Mouse (Mus musculus) common myeloid progenitor, adult 5-6 weeks (primary cell): ENCODE measurements at regions not wholly inside any gene's neighbourhood (a gene's known extent, or its start where the extent isn't known, plus 50 kb on each side); places are given as distances from the start of the nearest gene placed in this dataset.

Source experiments
- ATAC-seq: replicated peaks from 2 replicates; pipeline ENCODE4 v1.8.0; 2016; ENCODE audit warnings: low read depth, mild to moderate bottlenecking, moderate TSS enrichment, inconsistent platforms; ENCODE audit not compliant: poor library complexity, severe bottlenecking

DNA sequence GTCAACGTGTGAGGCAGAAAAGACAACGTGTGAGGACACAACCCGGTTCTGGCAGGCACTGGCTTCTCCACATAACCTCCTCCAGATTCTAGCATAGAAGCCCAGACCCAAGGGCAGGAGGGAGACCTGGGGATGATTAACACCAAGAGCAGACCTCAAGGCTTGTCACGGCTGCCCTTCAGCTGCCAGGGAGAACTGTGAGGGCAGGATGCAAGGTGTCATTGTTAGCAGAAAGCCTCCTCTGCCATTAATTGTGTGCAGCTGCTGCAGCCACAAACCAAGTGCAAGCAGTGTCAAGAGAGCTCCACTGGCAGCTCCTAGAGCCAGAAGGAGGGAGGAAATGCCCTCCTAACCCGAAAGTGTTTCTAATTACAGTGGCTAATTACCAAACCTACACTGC, 211.6 kb upstream of the Rgma start:
- no peak for ATAC-seq

DNA sequence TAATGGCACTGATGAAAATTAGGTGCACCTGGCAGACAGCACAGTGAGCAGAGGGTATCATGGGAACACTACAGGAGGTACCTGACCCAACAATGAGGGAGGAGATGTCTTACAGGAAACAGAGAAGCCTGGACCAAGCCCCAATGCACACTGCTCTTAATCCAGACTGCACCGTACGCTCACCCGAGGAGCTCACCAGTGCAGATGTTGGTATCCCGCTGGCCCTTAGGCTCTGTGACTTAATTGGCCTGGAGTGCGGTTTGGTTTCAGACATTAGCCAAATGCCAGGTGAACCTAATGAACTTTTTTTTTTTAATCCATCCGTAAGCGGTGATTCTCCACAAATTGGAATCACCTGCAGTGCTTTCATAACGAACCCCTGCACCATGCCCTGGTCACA, 209.8 kb upstream of the Rgma start:
- no peak for ATAC-seq

DNA sequence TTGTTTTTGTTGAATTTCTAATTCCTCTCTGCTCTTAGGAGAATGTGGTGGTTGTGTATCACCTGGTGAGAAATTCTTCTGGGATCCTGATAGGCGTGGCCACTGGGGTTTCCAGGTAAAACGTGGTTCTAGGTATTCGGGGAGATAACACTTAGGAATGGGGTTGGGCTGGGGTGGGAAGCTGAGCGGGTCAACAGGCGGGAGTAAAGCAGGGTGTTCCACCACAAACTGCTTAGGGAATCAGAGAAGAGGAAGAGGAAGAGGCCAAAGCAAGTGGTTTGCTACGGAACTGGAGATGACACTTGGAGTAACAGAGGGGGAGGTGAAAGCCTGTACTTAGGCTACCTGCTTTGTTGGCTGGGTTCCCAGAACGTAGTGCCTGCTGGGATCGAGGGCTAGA, 205.9 kb upstream of the Rgma start:
- no peak for ATAC-seq

DNA sequence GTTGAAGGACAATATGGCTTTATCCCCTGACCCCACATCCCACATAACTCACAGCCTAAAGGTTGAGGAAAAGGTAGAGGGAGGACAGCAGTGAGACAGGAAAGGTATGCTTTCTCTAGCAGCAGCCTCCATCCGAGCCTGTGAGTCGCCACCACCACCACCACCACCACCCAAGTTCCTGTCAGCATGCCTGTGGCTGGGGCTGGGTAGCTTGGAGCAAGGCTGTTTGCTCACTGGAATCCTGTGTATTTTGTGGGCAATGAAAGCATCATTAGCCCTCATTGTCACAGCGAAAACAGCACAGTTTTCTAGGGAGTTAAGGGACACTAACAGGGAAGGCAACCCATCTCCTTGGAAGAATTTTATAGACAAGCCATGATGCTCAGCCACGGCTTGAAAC, 202.7 kb upstream of the Rgma start:
- no peak for ATAC-seq

DNA sequence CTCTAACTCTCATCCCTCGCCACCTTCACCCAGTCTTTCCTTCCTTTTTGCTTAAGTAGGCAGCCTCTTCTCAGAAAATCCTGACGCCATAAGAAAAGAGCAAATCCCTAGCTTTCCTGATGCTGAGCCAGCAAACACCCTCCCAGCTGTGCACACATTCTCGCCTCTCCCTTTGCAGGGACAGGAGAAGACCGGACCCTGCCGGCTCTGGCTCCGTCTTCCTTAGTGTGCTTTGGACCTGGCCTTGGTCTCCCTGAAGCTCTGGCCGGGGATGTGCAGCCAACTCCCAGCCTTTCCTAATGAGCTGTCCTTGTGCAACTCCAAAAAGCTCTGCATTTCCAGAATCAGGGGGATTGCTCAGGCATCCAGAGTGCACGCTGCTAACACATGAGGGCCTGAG, 191.5 kb upstream of the Rgma start:
- no peak for ATAC-seq

DNA sequence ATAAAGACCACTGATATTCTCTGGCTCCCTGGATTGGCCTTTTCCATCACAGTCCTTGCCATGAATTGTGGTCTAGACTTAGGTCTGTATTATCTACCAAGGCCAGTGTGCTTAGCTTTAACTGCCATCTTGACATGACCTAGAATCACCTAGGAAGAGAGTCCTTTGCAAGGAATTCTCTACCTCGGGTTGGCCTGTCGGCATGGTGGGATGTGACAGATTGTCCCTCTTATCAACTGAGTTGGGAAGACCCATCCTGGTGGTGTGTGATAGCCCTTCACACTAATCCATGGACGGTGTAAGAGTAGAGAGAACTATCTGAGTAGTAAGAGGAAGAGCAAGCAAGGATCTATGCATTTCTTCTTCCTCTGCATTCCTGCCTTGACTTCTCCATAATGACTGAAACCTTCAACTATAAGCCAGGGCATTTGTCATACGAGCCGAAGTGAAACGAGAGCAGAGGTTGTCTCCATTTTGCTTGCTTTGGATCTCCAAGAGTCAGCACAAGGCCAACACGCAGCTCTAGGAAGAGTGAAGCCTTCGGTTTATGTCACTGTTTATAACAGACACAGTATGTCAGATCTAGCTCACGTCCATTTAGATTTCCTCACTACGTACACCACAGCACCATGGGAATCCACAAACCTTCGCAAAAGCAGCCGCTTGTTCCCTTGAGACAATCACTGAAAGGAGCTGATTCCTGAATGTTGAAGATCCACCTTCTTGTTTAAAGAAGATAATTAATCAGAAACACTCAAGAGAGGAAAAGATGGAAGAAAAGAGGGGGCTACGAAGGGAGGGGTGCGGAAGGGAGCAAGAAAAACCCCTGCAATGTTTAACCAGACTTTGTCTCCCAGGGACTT, 190.9 kb upstream of the Rgma start:
- ATAC-seq: no peak

DNA sequence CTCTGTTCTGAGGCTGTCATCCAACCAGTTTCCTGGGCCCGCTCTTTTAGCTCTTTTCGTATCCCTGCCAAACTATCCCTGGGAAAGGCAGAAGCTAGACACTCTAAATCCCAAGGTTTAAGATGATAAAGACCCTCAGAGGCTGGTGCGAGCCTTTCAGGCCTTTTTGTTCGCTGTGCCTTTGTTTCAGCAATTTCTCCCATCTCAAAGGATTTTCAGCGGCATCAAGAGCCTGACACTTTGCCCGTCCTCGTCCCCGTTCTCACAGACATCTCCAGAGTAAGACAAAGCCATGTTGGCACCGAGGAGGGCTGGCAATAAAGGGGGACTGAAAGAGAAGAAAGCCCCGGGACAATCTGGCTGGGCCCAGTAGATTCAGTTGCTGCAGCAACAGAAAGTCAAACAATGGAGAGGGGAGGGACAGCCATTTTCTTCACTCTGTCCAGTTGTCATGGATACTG, 190.2 kb upstream of the Rgma start:
- ATAC-seq: no peak

DNA sequence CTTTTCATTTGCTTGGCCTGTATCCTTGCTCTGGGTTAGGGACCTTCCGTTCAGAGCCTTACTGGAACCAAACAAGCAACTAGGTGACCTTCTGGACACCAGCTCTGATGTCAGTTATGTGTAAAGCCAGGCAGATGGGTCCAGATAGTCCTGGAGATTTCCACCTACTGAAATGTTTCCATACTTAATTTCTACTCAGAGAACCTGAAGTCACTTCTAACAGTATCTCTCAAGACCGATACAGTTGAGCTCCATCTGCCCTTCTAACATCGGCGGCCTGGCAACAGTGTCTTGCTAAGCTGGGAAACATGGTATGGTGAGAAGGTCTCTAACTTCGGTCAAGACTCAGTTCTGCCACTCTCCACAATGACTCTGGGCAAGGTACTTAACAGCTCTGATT, 189.7 kb upstream of the Rgma start:
- no peak for ATAC-seq

DNA sequence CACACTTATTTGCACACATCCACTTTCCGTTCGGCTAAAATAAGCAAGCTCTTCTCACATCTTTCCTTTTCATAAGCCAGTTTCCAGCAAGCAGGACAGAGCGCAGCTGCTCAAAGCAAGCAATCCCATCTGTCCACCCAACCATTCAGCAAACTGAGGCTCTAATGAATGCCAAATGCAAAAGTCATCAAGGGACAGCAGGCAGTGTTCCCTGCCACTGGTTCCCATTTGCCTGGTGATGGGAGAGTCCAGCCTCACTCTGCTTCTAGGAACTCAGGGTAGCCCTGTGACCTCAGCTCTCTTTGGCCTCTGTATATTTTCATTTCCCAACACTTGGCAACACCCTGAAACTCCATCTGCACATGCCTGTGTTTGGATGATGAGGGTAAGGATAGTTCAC, 188.8 kb upstream of the Rgma start:
- no peak for ATAC-seq

DNA sequence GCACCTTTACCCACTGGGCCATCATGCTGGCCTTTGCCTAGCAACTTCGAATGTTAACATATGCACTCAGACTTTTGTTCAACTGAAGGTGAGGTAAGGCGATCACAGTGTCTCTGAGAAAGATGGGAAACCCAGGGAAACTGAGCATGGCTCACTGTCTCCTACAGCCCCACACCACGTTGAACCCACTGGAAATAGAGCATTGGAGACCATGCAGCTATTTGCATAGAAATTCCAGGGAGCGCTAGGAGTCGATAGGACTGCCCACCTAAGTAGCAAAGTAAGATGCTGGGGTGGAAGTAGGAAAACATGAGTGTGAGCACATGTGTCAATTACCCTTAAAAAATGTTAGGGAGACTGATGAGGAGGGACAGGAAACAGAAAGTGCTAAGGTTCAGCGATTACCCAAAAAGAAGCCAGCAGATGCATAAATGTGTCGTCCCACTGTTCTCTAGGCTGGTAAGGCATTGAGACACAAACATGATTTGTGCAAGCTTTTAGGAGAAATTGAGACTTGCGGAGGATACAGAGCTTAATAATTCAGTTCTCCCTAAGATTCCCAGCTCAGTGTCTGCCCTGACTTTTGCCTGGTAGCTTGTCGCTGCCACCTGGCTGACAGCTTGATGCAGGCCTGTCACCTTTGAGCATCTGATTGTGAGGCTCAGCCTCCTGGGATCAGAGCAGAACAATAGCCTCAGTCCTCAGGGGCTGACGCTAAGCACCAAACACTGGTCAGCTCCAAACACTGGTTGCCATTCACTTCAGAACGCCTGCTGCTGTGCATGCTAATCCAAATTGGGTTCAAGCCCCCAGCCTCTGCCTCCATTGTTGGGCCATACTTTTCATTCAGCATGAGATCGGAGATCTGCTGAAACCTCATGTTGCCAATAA, 183.7 kb upstream of the Rgma start:
- ATAC-seq: no peak

DNA sequence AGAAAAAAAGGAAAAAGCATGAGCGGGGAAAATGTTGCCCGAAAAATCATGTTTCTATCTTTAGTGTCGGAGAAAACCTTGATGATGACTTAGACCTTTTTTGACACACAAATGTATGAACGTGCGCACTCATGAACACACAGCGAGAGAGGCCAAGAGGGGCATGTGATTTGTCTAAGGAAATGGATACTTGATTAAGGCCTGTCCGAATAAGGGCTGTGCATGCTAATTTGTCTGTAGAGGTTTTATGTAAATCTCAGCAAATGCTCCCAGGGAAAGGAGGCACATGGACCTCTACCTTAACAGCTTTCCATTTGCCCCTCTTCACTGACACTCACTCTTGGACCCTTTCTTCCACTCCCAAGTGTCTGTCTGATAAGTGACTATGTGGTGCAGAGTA, 182.5 kb upstream of the Rgma start:
- ATAC-seq: no peak

DNA sequence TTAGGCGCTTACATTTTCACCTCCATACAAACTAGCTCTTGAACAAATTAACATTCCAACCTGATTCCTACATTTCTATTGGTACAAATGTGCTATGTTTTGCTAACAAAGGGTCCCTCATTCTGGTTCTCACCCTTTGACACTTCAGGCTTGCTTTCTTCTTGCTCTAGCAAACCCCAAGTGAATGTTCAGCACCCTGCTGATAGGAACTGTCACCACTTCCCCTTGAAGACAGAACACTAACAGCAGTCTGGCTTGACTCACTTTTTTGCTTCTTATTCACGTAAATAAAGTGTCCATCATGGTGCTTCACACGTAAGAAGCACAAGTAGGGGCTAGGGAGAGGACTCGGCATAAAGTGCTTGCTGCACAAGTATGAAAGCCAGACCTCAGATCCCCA, 180.0 kb upstream of the Rgma start:
- no peak for ATAC-seq

DNA sequence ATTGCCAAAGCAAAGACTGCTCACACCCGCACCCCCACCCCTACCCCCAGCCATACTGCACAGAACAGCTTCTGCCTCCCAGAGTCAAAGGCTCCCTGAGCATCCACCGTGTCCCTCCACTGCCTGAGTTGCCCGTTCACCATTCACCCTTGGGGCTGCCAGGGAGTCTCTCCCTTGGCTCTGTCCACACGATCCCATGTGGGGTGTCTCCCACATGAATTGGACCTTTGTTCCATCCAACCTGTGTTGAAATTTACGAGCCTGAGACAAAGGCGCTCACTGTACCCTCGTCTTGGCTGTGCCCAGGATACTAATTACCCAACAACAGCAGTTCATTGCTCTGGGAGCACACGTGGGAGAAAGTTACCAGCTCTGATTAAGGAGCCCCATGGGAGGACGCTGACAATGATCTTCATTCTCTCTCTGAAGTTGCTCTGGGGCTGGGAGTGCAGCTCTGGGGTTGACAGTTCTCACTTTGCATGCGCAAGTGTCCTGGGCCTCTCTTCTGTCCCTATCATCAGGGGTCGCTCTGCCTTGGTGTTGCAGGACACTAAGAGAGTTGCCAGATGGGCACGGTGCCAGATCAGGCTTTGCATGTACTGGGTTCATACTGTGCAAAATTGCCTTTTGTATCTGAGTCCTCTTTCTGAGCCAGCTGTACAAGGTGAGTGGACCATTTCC, 178.3 kb upstream of the Rgma start:
- no peak for ATAC-seq

DNA sequence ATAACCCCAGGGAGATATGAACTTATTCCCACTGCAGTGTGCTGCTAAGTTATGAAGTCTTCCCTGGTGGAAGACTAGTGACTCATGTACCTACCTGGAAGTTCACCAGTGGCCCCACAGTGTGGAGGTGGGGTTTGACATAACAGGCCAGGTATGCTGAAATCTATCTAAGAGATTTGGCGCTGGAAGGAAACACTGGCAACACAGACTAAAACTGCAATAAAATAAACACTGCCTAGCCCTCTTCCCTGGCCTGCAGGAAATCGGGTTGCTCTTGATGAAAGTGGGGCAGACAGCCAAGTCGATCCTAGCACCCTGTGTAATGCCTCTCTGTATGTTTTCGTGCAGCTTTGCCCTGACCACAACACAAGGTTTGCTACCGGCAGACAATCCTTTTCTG, 177.2 kb upstream of the Rgma start:
- ATAC-seq: no peak

DNA sequence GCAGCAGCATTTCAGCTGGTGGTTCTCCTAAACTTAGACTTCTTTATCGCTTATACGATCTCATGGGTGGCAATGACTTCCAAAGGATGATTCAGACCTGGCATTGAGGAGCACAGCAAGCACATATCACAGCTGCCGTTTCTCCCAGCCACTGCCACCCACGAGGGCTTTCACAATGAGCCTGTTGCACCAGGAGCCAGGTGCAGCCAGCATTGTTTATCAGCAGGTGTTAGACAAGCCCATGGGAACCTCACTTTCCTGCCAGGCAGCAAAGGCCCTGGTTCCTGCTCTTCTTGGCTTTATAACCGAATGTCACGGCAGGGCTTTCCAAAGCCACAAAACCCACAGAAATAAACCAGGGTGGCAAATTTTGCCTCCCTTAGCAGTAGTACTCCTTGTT, 175.3 kb upstream of the Rgma start:
- ATAC-seq: no peak

DNA sequence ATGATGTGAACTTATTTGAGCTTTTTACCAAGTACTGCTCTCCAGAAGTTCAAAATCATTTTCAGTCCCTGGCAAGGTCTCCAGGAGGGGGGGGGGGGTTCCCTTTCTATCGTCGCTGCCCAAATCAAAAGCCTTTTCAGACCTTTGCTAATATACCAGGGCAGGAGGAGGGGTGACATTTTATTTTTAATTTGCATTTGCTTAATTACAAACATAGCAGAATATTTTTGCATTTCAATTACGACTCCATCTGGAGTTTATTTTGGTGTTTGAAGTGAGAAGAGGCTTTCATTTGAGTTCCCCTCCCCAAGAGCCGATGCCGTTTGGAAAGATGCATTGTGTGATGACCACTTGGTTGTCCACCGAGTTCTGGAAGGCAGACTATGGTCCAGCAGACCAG, 174.0 kb upstream of the Rgma start:
- no peak for ATAC-seq

DNA sequence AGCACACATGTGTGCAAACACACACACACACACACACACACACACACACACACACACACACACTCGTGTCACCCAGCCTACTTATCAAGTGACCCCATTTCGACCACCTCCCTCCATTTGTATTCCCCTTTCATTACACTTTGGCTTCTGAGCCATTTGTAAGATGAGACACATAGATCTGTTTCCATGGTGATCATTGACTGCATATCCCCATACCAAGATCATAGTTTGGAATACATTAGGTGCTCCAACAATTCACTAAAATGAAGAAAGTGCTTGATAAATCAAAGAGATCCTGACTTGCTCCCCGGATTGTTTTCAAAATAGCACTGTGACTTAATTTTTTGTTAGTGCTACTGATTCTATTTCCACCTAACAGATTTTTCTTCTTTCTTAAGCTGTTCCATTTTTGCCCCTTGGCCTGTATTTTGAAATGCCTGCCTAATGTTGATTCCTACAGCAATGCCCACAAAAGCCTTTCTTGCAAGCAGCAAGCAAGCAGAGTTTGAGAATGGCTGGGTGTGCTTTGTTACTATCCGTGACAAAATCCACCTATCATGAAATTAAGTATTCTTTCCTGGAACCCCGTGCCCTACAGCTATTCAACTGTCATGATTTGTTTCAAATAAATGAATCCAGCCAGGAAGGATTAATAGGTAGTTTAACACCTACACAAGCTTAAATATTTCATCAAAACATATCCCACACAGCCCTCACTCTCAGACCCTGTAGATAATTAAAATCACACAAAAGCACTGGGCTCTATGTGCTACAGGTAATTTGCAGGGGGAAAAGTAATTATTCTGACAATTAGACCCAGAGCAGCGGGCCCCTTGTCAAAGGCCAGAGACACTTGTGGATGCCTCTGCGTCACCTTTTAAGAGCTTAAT, 168.1 kb upstream of the Rgma start:
- no peak for ATAC-seq

DNA sequence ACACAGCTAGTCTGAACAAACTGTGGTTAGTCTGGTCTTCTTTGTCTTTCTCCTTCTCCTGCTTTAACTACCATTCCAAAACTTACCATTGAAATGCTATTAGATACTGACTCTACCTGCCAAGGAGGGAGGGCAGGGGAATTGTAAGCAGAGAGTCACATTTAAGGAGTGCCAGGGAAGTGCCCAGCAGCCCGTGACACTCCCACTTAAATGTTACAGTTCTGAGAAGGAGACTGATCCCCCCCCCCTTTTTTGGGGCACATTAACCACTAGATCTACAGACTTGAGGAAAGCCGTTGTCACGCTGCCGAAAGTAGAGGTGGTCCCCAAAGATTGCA, 166.9 kb upstream of the Rgma start:
- ATAC-seq: no peak

DNA sequence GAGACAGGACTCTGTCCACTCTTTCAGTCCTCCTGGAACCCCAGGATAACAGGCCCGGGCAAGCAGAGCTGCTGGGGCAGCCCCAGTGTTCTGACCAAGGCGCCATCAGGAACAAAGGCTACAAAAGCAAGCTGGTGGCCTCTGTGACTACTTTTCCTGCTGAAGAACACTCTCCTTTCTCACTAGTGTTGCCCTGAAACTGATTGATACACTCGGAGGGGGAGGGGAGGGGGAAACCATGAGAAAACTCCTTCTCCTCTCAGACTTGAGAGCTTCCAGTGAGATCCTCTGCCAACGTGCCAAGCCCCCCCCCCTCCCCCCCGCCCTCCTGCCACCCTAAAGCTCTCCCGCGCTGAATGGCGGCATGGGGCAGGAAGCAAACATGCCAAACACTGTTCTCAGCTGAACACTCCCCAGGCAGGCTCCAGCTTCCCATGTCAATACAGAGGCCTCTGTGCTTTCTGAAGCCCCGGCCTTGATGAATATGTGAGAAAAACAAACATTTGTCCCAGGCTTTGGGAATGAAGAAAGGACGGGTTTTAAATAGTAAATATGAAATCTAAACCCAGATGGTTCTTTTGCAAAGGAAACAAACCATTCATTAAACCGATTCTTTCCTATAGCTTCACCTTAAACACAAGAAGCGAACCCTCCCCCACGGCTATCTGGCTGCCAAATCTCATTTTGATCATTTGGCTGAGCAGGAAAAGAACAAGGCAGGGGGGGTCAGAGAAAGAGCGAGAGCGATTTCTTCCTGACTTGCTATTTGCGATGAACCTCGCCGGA, 166.3 kb upstream of the Rgma start:
- ATAC-seq: no peak
